Mouse (Mus musculus): Measurements from ENCODE around the gene Slc35e3. TPM values are rescaled to one million over a fixed set of nuclear protein-coding genes. Genes with fewer than 3 reads are reported as not detected.

Gene Slc35e3
- polyA plus RNA-seq, 1 experiment: 19.1 TPM

DNA sequence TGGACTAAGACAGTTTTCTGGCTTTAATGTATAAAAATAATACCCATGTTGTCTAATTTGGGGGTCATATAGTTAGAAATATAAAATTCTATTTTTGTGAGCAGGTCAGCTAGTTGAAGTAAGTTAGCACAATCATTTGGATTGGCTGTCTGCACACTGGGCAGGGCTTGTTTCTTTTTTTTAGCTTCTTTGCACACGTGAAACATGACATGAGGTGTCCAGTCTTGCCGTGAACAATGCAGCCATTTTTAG is 56.1 kb downstream of the Slc35e3 start:
- no peak for DNase-seq
- H3K4me3 ChIP-seq (replicated peaks; ENCODE audit: extremely low read depth, low read depth, low read length): no peak overlapping the region
- H3K4me1 ChIP-seq (ENCODE audit: control insufficient read depth, insufficient read depth, low read length): no peaks in the 10 kb centered on the region
- 81% methylated on average over 2 of the region's 2 CpGs for WGBS
- no peak for TF ChIP-seq POLR2A (IDR thresholded peaks at IDR 0.05; ENCODE audit: borderline replicate concordance, extremely low read depth, low read depth, low read length)
- no peak for TF ChIP-seq CTCF (IDR thresholded peaks at IDR 0.05; ENCODE audit: insufficient read depth, low read length)

DNA sequence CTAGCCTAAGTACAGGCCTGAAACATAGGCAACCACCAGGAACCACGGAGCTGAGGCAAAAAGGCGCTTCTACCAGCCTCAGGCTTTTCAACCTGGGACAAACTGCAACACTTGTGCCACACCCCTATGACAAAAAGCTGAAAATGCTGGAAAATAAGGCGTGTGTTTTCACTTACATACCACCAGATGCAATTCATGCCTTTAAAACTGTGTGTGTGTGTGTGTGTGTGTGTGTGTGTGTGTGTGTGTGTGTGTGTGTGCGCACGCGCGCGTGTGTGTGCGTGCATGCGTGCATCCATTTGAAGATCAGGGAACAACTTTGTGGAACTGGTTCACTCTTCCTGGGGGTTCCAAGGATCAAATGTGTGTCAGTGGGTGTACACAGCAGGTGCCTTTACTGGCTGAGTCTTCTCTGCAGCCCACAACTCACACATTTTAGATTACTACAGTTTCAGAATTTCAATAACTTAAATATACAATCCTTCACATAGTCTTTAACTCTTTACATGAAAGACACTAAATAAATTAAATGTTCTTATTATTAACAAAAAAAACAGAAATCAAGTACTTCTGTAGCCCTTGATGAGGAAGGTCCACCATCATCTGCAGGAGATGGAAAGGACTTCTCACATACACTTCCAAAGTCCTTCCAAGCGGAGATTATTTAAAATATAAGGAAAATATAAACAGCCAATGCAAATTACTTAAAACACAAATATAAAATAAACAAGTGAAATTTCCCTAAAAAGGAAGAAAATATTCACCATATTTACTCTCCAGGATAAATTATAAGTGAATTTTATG is 56.7 kb downstream of the Slc35e3 start:
- H3K4me1 ChIP-seq (ENCODE audit: control insufficient read depth, insufficient read depth, low read length): no peaks in the 10 kb centered on the region
- no peak overlapping the region for H3K4me3 ChIP-seq (replicated peaks; ENCODE audit: extremely low read depth, low read depth, low read length)
- WGBS: 94% methylated on average over 11 of the region's 11 CpGs
- no peak for DNase-seq
- TF ChIP-seq CTCF (IDR thresholded peaks at IDR 0.05; ENCODE audit: insufficient read depth, low read length) (no peak), POLR2A (IDR thresholded peaks at IDR 0.05; ENCODE audit: borderline replicate concordance, extremely low read depth, low read depth, low read length) (no peak)

- H3K4me3 ChIP-seq (replicated peaks; ENCODE audit: extremely low read depth, low read depth, low read length): no peak overlapping the region
- 79% methylated on average over 13 of the region's 13 CpGs for WGBS
- no peak for DNase-seq
- TF ChIP-seq POLR2A (IDR thresholded peaks at IDR 0.05; ENCODE audit: borderline replicate concordance, extremely low read depth, low read depth, low read length) (no peak), CTCF (IDR thresholded peaks at IDR 0.05; ENCODE audit: insufficient read depth, low read length) (peak; percentile 61)
- H3K4me1 ChIP-seq (ENCODE audit: control insufficient read depth, insufficient read depth, low read length): no peaks in the 10 kb centered on the region
Measured at GRCm38 (mm10) chr10:117688204-117689151, 57.7 kb downstream of the Slc35e3 start.

GRCm38 (mm10) chr10:117687577-117687976 is 58.6 kb downstream of the Slc35e3 start:
- Histone ChIP-seq H3K4me1 (ENCODE audit: control insufficient read depth, insufficient read depth, low read length) (no peaks in the 10 kb centered on the region), H3K4me3 (replicated peaks; ENCODE audit: extremely low read depth, low read depth, low read length) (no peak overlapping the region)
- TF ChIP-seq CTCF (IDR thresholded peaks at IDR 0.05; ENCODE audit: insufficient read depth, low read length): no peak
- no peak for DNase-seq
- 89% methylated on average over 7 of the region's 7 CpGs for WGBS

DNA sequence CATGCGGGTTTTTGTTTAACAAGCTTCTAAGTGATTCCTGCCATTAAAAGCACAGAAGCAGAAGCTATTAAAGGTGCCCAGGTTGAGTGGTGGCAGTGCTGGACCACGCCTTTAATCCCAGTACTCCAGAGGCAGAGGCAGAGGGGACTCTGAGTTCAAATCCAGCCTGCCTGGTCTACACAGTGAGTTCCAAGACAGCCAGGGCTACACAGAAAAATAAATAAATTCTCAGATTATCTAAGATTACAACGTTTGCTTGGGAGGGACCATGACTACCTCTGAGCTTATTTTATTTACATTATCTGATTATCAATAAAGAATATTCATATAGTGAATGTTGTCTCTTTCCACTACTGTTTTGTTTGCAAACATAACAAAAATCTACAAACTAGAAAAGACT is 59.1 kb downstream of the Slc35e3 start:
- WGBS: 58% methylated on average over 3 of the region's 3 CpGs
- no peak for DNase-seq
- TF ChIP-seq CTCF (IDR thresholded peaks at IDR 0.05; ENCODE audit: insufficient read depth, low read length): no peak
- TF ChIP-seq POLR2A (IDR thresholded peaks at IDR 0.05; ENCODE audit: borderline replicate concordance, extremely low read depth, low read depth, low read length): no peak
- H3K4me1 ChIP-seq (ENCODE audit: control insufficient read depth, insufficient read depth, low read length): no peaks in the 10 kb centered on the region
- H3K4me3 ChIP-seq (replicated peaks; ENCODE audit: extremely low read depth, low read depth, low read length): no peak overlapping the region

DNA sequence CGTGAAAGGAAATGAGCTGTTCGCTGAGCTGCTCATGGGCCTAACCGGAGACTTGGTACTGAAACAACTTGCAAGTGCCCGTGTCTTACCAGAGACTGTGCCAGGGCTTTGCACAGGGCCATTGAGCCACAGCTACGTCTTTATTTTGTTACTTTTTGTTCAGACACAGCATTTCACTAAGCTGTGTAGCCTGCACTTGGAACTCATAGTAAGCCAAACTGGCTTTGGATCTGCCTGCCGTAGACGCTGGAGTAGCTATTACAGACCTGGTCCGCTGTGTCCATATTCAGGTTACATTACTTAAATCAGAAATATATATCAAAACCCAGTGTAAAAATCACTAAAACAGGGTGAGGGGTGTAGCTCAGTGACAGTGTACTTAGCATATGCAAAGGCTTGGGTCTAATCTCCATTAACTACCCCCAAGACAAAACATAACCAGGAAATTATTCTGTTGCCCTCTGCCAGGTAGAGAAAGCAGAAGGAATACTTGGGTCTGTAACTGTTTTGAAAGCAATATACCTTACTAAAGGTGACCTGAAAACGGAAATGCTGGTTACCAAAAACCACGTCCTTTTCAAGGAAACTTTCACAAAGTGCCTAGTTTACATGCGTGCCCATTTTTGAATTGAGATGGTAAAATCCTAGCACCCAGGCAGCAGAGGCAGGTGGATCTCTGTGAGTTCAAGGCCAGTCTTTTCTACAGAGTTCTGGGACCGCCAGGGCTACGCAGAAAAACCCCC is 60.1 kb downstream of the Slc35e3 start:
- DNase-seq: no peak
- WGBS: 92% methylated on average over 13 of the region's 13 CpGs
- TF ChIP-seq CTCF (IDR thresholded peaks at IDR 0.05; ENCODE audit: insufficient read depth, low read length): no peak
- TF ChIP-seq POLR2A (IDR thresholded peaks at IDR 0.05; ENCODE audit: borderline replicate concordance, extremely low read depth, low read depth, low read length): no peak
- no peaks in the 10 kb centered on the region for H3K4me1 ChIP-seq (ENCODE audit: control insufficient read depth, insufficient read depth, low read length)
- H3K4me3 ChIP-seq (replicated peaks; ENCODE audit: extremely low read depth, low read depth, low read length): no peak overlapping the region

DNA sequence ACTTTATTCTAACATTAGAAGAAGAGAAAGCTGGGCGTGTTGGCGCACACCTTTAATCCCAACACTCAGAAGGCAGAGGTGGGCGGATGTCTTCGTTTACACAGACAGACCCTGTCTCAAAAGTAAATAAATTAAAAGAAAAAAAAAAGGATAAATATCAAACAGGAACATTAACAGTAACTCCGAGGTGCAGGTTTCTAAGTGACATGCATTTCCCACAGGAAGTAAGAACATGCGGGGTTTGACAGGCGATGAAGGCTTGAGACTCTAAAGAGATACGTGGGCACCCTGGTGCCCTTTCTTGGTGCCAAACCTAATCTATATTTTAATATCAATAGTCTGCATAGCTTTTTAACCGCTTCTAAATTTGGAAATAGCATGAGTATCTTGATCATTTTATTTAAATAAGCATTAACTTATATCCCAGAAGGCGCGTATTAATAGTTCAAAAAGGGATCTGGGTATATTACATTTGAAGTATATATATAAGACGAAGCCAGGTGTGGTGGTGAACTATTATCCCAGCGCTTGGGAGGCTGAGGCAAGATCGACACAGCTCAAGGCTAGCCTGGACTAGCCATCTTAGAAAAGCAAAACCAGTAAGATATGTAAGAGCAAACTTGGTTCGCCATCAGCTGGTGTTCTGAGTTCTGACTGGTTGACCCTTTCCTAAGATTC is 60.9 kb downstream of the Slc35e3 start:
- no peak for TF ChIP-seq POLR2A (IDR thresholded peaks at IDR 0.05; ENCODE audit: borderline replicate concordance, extremely low read depth, low read depth, low read length)
- no peak for TF ChIP-seq CTCF (IDR thresholded peaks at IDR 0.05; ENCODE audit: insufficient read depth, low read length)
- Histone ChIP-seq H3K4me1 (ENCODE audit: control insufficient read depth, insufficient read depth, low read length) (no peaks in the 10 kb centered on the region), H3K4me3 (replicated peaks; ENCODE audit: extremely low read depth, low read depth, low read length) (no peak overlapping the region)
- no peak for DNase-seq
- WGBS: 84% methylated on average over 15 of the region's 15 CpGs

DNA sequence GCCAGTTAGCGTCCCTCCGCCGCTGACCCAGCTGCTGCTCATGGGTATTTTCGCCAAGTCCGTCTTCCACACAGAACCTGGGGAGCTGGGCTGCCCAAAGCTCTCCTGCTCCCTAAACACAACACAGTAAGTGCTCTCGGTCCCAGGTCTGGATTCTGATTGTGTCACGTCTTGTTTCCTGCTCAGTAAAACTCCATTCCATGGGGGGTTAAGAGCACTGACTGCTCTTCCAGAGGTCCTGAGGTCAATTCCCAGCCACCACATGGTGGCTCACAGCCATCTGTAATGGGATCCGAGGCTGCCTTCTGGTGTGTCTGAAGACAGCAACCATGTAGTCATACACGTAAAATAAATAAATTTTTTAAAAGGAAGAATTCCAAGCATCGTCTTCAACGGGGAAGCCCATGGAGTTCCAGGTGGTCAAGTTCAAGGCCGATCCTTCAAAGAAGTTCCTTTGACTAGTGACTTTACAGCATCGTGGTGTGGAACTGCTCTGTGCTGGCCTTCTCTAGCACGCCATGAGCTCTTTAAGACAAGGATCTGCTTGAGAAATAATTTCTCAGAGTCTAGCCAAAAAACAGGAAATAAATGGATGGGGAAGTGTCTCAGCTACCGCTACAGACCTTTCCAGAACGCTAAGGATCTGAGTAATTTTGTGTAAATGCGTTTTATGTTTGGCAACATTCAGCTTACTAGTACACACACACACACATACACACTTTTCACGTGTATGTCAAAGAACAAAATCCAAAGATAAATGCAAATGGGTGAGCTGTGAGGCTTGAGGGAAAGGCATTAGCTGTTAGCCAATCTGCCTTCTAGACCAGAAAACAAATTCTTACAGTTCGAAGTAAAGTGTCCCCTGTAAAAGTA is 61.6 kb downstream of the Slc35e3 start:
- H3K4me1 ChIP-seq (ENCODE audit: control insufficient read depth, insufficient read depth, low read length): no peaks in the 10 kb centered on the region
- H3K4me3 ChIP-seq (replicated peaks; ENCODE audit: extremely low read depth, low read depth, low read length): no peak overlapping the region
- no peak for TF ChIP-seq CTCF (IDR thresholded peaks at IDR 0.05; ENCODE audit: insufficient read depth, low read length)
- TF ChIP-seq POLR2A (IDR thresholded peaks at IDR 0.05; ENCODE audit: borderline replicate concordance, extremely low read depth, low read depth, low read length): no peak
- DNase-seq: no peak
- 77% methylated on average over 19 of the region's 19 CpGs for WGBS
